Mouse (Mus musculus): ENCODE data around the gene Rrp8.
"Not testable (repeated sequence)": the region's sequence is repeated elsewhere in the genome, so short reads cannot be mapped to it uniquely, and the experiment has no call there.

Rrp8 gene

GRCm38 (mm10) chr7:105743926-105744590 is 6.9 kb upstream of the Rrp8 start, which contains the start of gene Taf10:
TSS of gene Taf10 (minus strand) at chr7:105744361.
- DNase-seq, result peak; percentile 92

- DNase-seq, result not testable (repeated sequence)
These were observed 6.2 kb upstream of the Rrp8 start for GRCm38 (mm10) chr7:105743246-105743925.

GRCm38 (mm10) chr7:105742539-105743215 is 5.5 kb upstream of the Rrp8 start:
- not testable (repeated sequence) for DNase-seq

- no peak for DNase-seq
These were observed 4.8 kb upstream of the Rrp8 start for GRCm38 (mm10) chr7:105741978-105742377.

- DNase-seq, result no peak
These were observed 3.7 kb upstream of the Rrp8 start for GRCm38 (mm10) chr7:105740851-105741250.

GRCm38 (mm10) chr7:105740089-105740795 is 3.1 kb upstream of the Rrp8 start:
- no peak for DNase-seq

- DNase-seq, result no peak
These were observed 1.8 kb upstream of the Rrp8 start for GRCm38 (mm10) chr7:105738948-105739347.

GRCm38 (mm10) chr7:105738286-105738685 is 1.1 kb upstream of the Rrp8 start:
- DNase-seq, result no peak

- no peak for DNase-seq
These were observed 463 bp upstream of the Rrp8 start for GRCm38 (mm10) chr7:105737648-105738047.

GRCm38 (mm10) chr7:105736264-105736901 is 802 bp downstream of the Rrp8 start, which contains the start of gene Ilk:
TSS of gene Ilk (plus strand) at chr7:105736592.
- peak; percentile 94 for DNase-seq

GRCm38 (mm10) chr7:105735464-105735863 is 1.7 kb downstream of the Rrp8 start:
- not testable (repeated sequence) for DNase-seq

GRCm38 (mm10) chr7:105734826-105735225 is 2.4 kb downstream of the Rrp8 start:
- no peak for DNase-seq

GRCm38 (mm10) chr7:105733836-105734235 is 3.3 kb downstream of the Rrp8 start:
- no peak for DNase-seq

- peak; percentile 63 for DNase-seq
These were observed 8.3 kb downstream of the Rrp8 start for GRCm38 (mm10) chr7:105728701-105729428.

GRCm38 (mm10) chr7:105726980-105727325 is 10.2 kb downstream of the Rrp8 start:
- DNase-seq, result no peak

- DNase-seq, result peak; percentile 73
These were observed 10.8 kb downstream of the Rrp8 start for GRCm38 (mm10) chr7:105726144-105726979.

GRCm38 (mm10) chr7:105721916-105722315 is 15.3 kb downstream of the Rrp8 start:
- no peak for DNase-seq

- DNase-seq, result no peak
These were observed 21.8 kb downstream of the Rrp8 start for GRCm38 (mm10) chr7:105715366-105715765.

GRCm38 (mm10) chr7:105708733-105709132 is 28.5 kb downstream of the Rrp8 start:
- no peak for DNase-seq

- no peak for DNase-seq
These were observed 33.4 kb downstream of the Rrp8 start for GRCm38 (mm10) chr7:105703816-105704215.

- DNase-seq, result peak; percentile 78
These were observed 34.0 kb downstream of the Rrp8 start for GRCm38 (mm10) chr7:105703184-105703583.
